Mouse (Mus musculus): ENCODE measurements at regions not wholly inside any gene's neighbourhood (a gene's known extent, or its start where the extent isn't known, plus 50 kb on each side); places are given as distances from the start of the nearest gene placed in this dataset.

GRCm38 (mm10) chr5:75249671-75250070 is 97.6 kb downstream of the Pdgfra start:
- TF ChIP-seq CTCF (conservative IDR thresholded peaks at IDR 0.05; ENCODE audit: low read length) (no peak), POU5F1 (IDR thresholded peaks at IDR 0.05; ENCODE audit: borderline replicate concordance, low read length) (no peak), NANOG (IDR thresholded peaks at IDR 0.05; ENCODE audit: borderline replicate concordance, low read length) (no peak)

All from E14TG2a.4 (cell line).